Mouse (Mus musculus): Measurements from ENCODE around the gene Trim28. TPM values are rescaled to one million over a fixed set of nuclear protein-coding genes. Genes with fewer than 3 reads are reported as not detected.

The Trim28 gene
- total and polyA plus RNA-seq, 2 experiments from 2014 or later = 69.9 to 309 TPM

DNA sequence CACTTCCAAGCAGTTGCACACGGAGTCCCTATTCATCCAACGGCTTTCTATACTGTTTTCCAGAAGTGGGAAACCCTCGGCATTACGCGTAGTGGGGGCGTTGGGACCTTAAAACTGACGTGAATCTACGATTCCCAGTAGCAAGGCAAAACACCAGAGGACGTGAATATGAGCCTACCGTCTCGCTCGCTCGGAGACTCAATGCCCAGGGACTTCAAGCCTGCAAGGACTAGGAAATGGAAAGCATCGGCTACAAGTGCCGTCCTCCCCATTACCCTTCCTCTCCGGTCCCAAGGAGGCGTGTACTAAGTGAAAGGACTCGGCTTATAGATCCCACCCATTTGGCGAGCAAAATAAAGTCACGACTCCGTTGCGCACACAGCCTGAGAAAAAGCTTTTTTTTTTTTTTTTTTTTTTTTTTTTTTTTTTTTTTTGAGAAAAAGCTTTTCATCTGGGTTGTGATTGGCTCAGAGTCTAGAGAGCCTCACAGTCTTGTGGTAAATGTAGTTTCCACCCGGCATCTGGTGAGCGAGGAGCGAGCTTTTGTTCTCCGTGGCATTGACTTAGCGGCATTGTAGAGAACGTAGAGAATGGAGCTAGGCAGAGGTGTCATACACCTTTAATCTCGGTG is 37.3 kb upstream of the Trim28 start:
- H3K4me3 ChIP-seq (ENCODE audit: low read depth, low read length) = peak overlapping the region; percentile 61
- H3K27ac ChIP-seq (ENCODE audit: low read depth) = peak overlapping the region; percentile 87
- no peaks in the 10 kb centered on the region for H3K9me3 ChIP-seq (replicated peaks; ENCODE audit: control insufficient read depth, low read length)
- DNase-seq (ENCODE audit: low spot score) (peak; percentile 82), ATAC-seq (ENCODE audit: insufficient read depth, low read depth) (peak; percentile 73)
- peak overlapping the region; percentile 67 for H3K9ac ChIP-seq (replicated peaks; ENCODE audit: low read depth, low read length)
- H3K36me3 ChIP-seq (replicated peaks; ENCODE audit: control insufficient read depth, insufficient read depth, low read length) = no peaks in the 10 kb centered on the region
- peak overlapping the region; percentile 82 for H3K4me2 ChIP-seq (ENCODE audit: low read depth, low read length)
- peaks cover 2% of the 10 kb centered on the region; the same call in 1 of the 2 replicates for H3K4me1 ChIP-seq (ENCODE audit: control insufficient read depth, insufficient read depth)
- 2% methylated on average over 29 of the region's 29 CpGs for WGBS
- no peak for TF ChIP-seq CTCF (IDR thresholded peaks at IDR 0.05; ENCODE audit: low read depth)
- no peak for TF ChIP-seq EP300 (IDR thresholded peaks at IDR 0.05; ENCODE audit: low read depth)
- no peaks in the 10 kb centered on the region for H3K27me3 ChIP-seq (ENCODE audit: control insufficient read depth, insufficient read depth, low read length)

GRCm38 (mm10) chr7:12965678-12966091 is 33.2 kb upstream of the Trim28 start, which contains the start of gene Zfp324:
Zfp324 (plus strand) TSS chr7:12965838.
- Histone ChIP-seq H3K27ac (ENCODE audit: low read depth) (peak within 1 kb of the TSS; percentile 69), H3K4me1 (ENCODE audit: control insufficient read depth, insufficient read depth) (peaks cover 12% of the 10 kb centered on the region; the same call in 1 of the 2 replicates), H3K4me2 (ENCODE audit: low read depth, low read length) (peak within 1 kb of the TSS; percentile 91), H3K9ac (replicated peaks; ENCODE audit: low read depth, low read length) (peak within 1 kb of the TSS; percentile 77), H3K36me3 (replicated peaks; ENCODE audit: control insufficient read depth, insufficient read depth, low read length) (peaks cover 22% of the 10 kb centered on the region), H3K9me3 (replicated peaks; ENCODE audit: control insufficient read depth, low read length) (no peaks in the 10 kb centered on the region), H3K27me3 (ENCODE audit: control insufficient read depth, insufficient read depth, low read length) (no peaks in the 10 kb centered on the region), H3K4me3 (ENCODE audit: low read depth, low read length) (peak within 1 kb of the TSS; percentile 84)
- DNase-seq (ENCODE audit: low spot score) = peak; percentile 80
- peak; percentile 15; the same call in 1 of the 2 replicates for TF ChIP-seq EP300 (IDR thresholded peaks at IDR 0.05; ENCODE audit: low read depth)
- no peak for TF ChIP-seq CTCF (IDR thresholded peaks at IDR 0.05; ENCODE audit: low read depth)
- ATAC-seq (ENCODE audit: insufficient read depth, low read depth) = peak; percentile 89
- WGBS = under 1% methylated on average over 23 of the region's 23 CpGs

- H3K9ac ChIP-seq (replicated peaks; ENCODE audit: low read depth, low read length) = peak overlapping the region; percentile 77
- H3K27ac ChIP-seq (ENCODE audit: low read depth) = peak overlapping the region; percentile 69
- H3K4me3 ChIP-seq (ENCODE audit: low read depth, low read length) = peak overlapping the region; percentile 84
- ATAC-seq (ENCODE audit: insufficient read depth, low read depth) (peak; percentile 51), DNase-seq (ENCODE audit: low spot score) (peak; percentile 6)
- H3K27me3 ChIP-seq (ENCODE audit: control insufficient read depth, insufficient read depth, low read length) = no peaks in the 10 kb centered on the region
- H3K9me3 ChIP-seq (replicated peaks; ENCODE audit: control insufficient read depth, low read length) = no peaks in the 10 kb centered on the region
- peaks cover 12% of the 10 kb centered on the region; the same call in 1 of the 2 replicates for H3K4me1 ChIP-seq (ENCODE audit: control insufficient read depth, insufficient read depth)
- under 1% methylated on average over 29 of the region's 29 CpGs for WGBS
- peaks cover 28% of the 10 kb centered on the region for H3K36me3 ChIP-seq (replicated peaks; ENCODE audit: control insufficient read depth, insufficient read depth, low read length)
- no peak for TF ChIP-seq CTCF (IDR thresholded peaks at IDR 0.05; ENCODE audit: low read depth)
- TF ChIP-seq EP300 (IDR thresholded peaks at IDR 0.05; ENCODE audit: low read depth) = no peak
- peak overlapping the region; percentile 91 for H3K4me2 ChIP-seq (ENCODE audit: low read depth, low read length)
These were observed 32.6 kb upstream of the Trim28 start for GRCm38 (mm10) chr7:12966104-12966845.

- TF ChIP-seq EP300 (IDR thresholded peaks at IDR 0.05; ENCODE audit: low read depth) = no peak
- no peak for TF ChIP-seq CTCF (IDR thresholded peaks at IDR 0.05; ENCODE audit: low read depth)
- 92% methylated on average over 25 of the region's 25 CpGs for WGBS
These were observed 28.0 kb upstream of the Trim28 start for GRCm38 (mm10) chr7:12970906-12971305.

GRCm38 (mm10) chr7:12977682-12978389 is 21.1 kb upstream of the Trim28 start, which contains the start of gene Zfp446:
Zfp446 (plus strand) TSS chr7:12977848.
- Histone ChIP-seq H3K4me2 (ENCODE audit: low read depth, low read length) (peak within 1 kb of the TSS; percentile 78), H3K4me3 (ENCODE audit: low read depth, low read length) (peak within 1 kb of the TSS; percentile 59), H3K27me3 (ENCODE audit: control insufficient read depth, insufficient read depth, low read length) (no peaks in the 10 kb centered on the region), H3K36me3 (replicated peaks; ENCODE audit: control insufficient read depth, insufficient read depth, low read length) (0 out of 2 replicates have a peak, but pooled peaks cover 5% of the 10 kb centered on the region), H3K9me3 (replicated peaks; ENCODE audit: control insufficient read depth, low read length) (no peaks in the 10 kb centered on the region), H3K4me1 (ENCODE audit: control insufficient read depth, insufficient read depth) (peaks cover 11% of the 10 kb centered on the region), H3K9ac (replicated peaks; ENCODE audit: low read depth, low read length) (peak within 1 kb of the TSS; percentile 58), H3K27ac (ENCODE audit: low read depth) (peak within 1 kb of the TSS; percentile 94)
- ATAC-seq (ENCODE audit: insufficient read depth, low read depth) (peak; percentile 98), DNase-seq (ENCODE audit: low spot score) (peak; percentile 99)
- TF ChIP-seq CTCF (IDR thresholded peaks at IDR 0.05; ENCODE audit: low read depth) (no peak), EP300 (IDR thresholded peaks at IDR 0.05; ENCODE audit: low read depth) (peak; percentile 85)
- WGBS = under 1% methylated on average over 48 of the region's 49 CpGs

More at GRCm38 (mm10) chr7:12970906-12971305, 28.0 kb upstream of the Trim28 start:
- peaks cover 42% of the 10 kb centered on the region for H3K36me3 ChIP-seq (replicated peaks; ENCODE audit: control insufficient read depth, insufficient read depth, low read length)
- no peak for DNase-seq (ENCODE audit: low spot score)
- no peak overlapping the region for H3K9ac ChIP-seq (replicated peaks; ENCODE audit: low read depth, low read length)
- no peaks in the 10 kb centered on the region for H3K27me3 ChIP-seq (ENCODE audit: control insufficient read depth, insufficient read depth, low read length)
- H3K27ac ChIP-seq (ENCODE audit: low read depth) = no peak overlapping the region
- no peaks in the 10 kb centered on the region for H3K9me3 ChIP-seq (replicated peaks; ENCODE audit: control insufficient read depth, low read length)
- no peak overlapping the region for H3K4me2 ChIP-seq (ENCODE audit: low read depth, low read length)
- H3K4me3 ChIP-seq (ENCODE audit: low read depth, low read length) = no peak overlapping the region
- no peak for ATAC-seq (ENCODE audit: insufficient read depth, low read depth)
- peaks cover 12% of the 10 kb centered on the region; the same call in 1 of the 2 replicates for H3K4me1 ChIP-seq (ENCODE audit: control insufficient read depth, insufficient read depth)
